In genomic region chr2:94389000-94389399, GRCm38 (mm10) we compare ENCODE assay signal across 19 mouse cellular contexts. TPM values are rescaled to one million over a fixed set of nuclear protein-coding genes. Genes with fewer than 3 reads are reported as not detected.
DNase-seq lines count a peak whose midpoint lies in the region; ATAC-seq and TF ChIP-seq lines count a peak whose summit lies in the region.
"Had no signal": no experiment of that assay in that cellular context is flagged by ENCODE, and none has a peak within 500 bp of the region (broad histone marks: within the 10 kb centered on the region; RNA-seq: fewer than 3 reads in every experiment).

No protein-coding gene starts in this region.

- no peaks in the 10 kb centered on the region for H3K27me3 ChIP-seq in heart, embryonic 11.5 days (ENCODE audit: control insufficient read depth, insufficient read depth, low read length)
- H3K27me3 ChIP-seq in heart, embryonic 10.5 days (ENCODE audit: insufficient read depth, poor library complexity, severe bottlenecking), result no peaks in the 10 kb centered on the region
- H3K27me3 ChIP-seq in G1E (ENCODE audit: insufficient read depth, low read length), result no peaks in the 10 kb centered on the region
- no peaks in the 10 kb centered on the region for H3K27me3 ChIP-seq in myocyte (ENCODE audit: control insufficient read depth, insufficient read depth, insufficient read length)
- H3K27me3 ChIP-seq: hindbrain, embryonic 15.5 days; limb, embryonic 12.5 days; neural tube, embryonic 13.5 days had no signal

- no peak overlapping the region for H3ac ChIP-seq in myocyte (ENCODE audit: control insufficient read depth, insufficient read length)

- no peak overlapping the region for H3K4me3 ChIP-seq in heart, embryonic 11.5 days (ENCODE audit: low read depth, low read length)
- no peak overlapping the region for H3K4me3 ChIP-seq in heart, embryonic 10.5 days
- no peak overlapping the region for H3K4me3 ChIP-seq in G1E (ENCODE audit: low read depth, low read length)
- H3K4me3 ChIP-seq in myocyte, result no peak overlapping the region
- H3K4me3 ChIP-seq: hindbrain, embryonic 15.5 days; layer of hippocampus, adult 2 months; limb, embryonic 12.5 days; midbrain, embryonic 10.5 days; neural tube, embryonic 13.5 days had no signal

- no peak for TF ChIP-seq POLR2A in myocyte (IDR thresholded peaks at IDR 0.05; ENCODE audit: insufficient read length, low read depth)

- H3K79me2 ChIP-seq in myocyte (ENCODE audit: control insufficient read depth, insufficient read depth), result peaks cover 12% of the 10 kb centered on the region

- H3K9ac ChIP-seq in heart, embryonic 11.5 days (ENCODE audit: low read depth, low read length), result no peak overlapping the region
- H3K9ac ChIP-seq: hindbrain, embryonic 15.5 days; limb, embryonic 12.5 days; liver, embryonic 14.5 days; neural tube, embryonic 13.5 days had no signal

- no peak for DNase-seq in heart, embryonic 10.5 days (ENCODE audit: low spot score)
- no peak for DNase-seq in G1E (ENCODE audit: low spot score)
- DNase-seq in layer of hippocampus, adult 9-10 months (ENCODE audit: low spot score), result no peak
- no peak for DNase-seq in urinary bladder, postnatal 10 days (ENCODE audit: low spot score)
- DNase-seq: cerebellum, postnatal 14 days; gastrocnemius, postnatal 14 days; thymus, postnatal 36 days had no signal

- ATAC-seq in heart, embryonic 11.5 days (replicated peaks; ENCODE audit: insufficient number of reproducible peaks, low FRiP score, low TSS enrichment), result 0 out of 2 replicates have a peak, but pooled peaks have one; percentile 35
- peak; percentile 54 for ATAC-seq in G1E (ENCODE audit: extremely low read depth, insufficient number of reproducible peaks, low FRiP score, poor library complexity, severe bottlenecking)
- ATAC-seq in common myeloid progenitor, adult 5-6 weeks (replicated peaks; ENCODE audit: low read depth, poor library complexity, severe bottlenecking), result peak; percentile 71
- ATAC-seq: intestine, embryonic 16.5 days; lung, postnatal 0 days had no signal

- H3K9me3 ChIP-seq in heart, embryonic 11.5 days (replicated peaks; ENCODE audit: control insufficient read depth, low read length), result no peaks in the 10 kb centered on the region
- no peaks in the 10 kb centered on the region for H3K9me3 ChIP-seq in heart, embryonic 10.5 days
- no peaks in the 10 kb centered on the region for H3K9me3 ChIP-seq in G1E (replicated peaks)
- H3K9me3 ChIP-seq: hindbrain, embryonic 15.5 days; limb, embryonic 12.5 days; midbrain, embryonic 10.5 days; neural tube, embryonic 13.5 days had no signal

- H3K4me1 ChIP-seq in heart, embryonic 11.5 days (ENCODE audit: control insufficient read depth, insufficient read depth, low read length), result peaks cover 15% of the 10 kb centered on the region
- peaks cover 13% of the 10 kb centered on the region for H3K4me1 ChIP-seq in heart, embryonic 10.5 days
- peaks cover 8% of the 10 kb centered on the region; the same call in 1 of the 2 replicates for H3K4me1 ChIP-seq in G1E (ENCODE audit: insufficient read depth, low read depth, low read length)
- H3K4me1 ChIP-seq: hindbrain, embryonic 15.5 days; limb, embryonic 12.5 days; midbrain, embryonic 10.5 days; neural tube, embryonic 13.5 days had no signal

- TF ChIP-seq CTCF in G1E (IDR thresholded peaks at IDR 0.05; ENCODE audit: low read depth, low read length), result no peak

- no peak overlapping the region for H3K4me2 ChIP-seq in heart, embryonic 11.5 days
- H3K4me2 ChIP-seq in myocyte (ENCODE audit: low read depth), result no peak overlapping the region
- H3K4me2 ChIP-seq: hindbrain, embryonic 15.5 days; limb, embryonic 12.5 days; neural tube, embryonic 13.5 days had no signal

- no peaks in the 10 kb centered on the region; the same call in 1 of the 2 replicates for H3K36me3 ChIP-seq in heart, embryonic 11.5 days (ENCODE audit: control insufficient read depth, insufficient read depth, low read length)
- H3K36me3 ChIP-seq in heart, embryonic 10.5 days, result peaks cover 17% of the 10 kb centered on the region; the same call in 1 of the 2 replicates
- H3K36me3 ChIP-seq in G1E (replicated peaks) (peaks cover 56% of the 10 kb centered on the region), myocyte (ENCODE audit: control insufficient read depth, insufficient read depth) (peaks cover 10% of the 10 kb centered on the region)

- no peak overlapping the region for H3K27ac ChIP-seq in heart, embryonic 11.5 days (ENCODE audit: low read depth, low read length)
- H3K27ac ChIP-seq in heart, embryonic 10.5 days, result no peak overlapping the region
- H3K27ac ChIP-seq: hindbrain, embryonic 15.5 days; kidney, postnatal 0 days; layer of hippocampus, adult 2 months; limb, embryonic 12.5 days; liver, embryonic 14.5 days; midbrain, embryonic 10.5 days; neural tube, embryonic 13.5 days had no signal

- WGBS in heart, embryonic 11.5 days (ENCODE audit: insufficient replicate concordance), result 45% methylated on average over 9 of the region's 9 CpGs
- WGBS in heart, embryonic 10.5 days, result 49% methylated on average over 9 of the region's 9 CpGs

TF ChIP-seq in myocyte, 11 proteins besides CTCF, POLR2A, EP300 and RAD21:
- TF ChIP-seq CEBPB (IDR thresholded peaks at IDR 0.05; ENCODE audit: insufficient read depth, poor library complexity, severe bottlenecking) (no peak), TCF3 (IDR thresholded peaks at IDR 0.05; ENCODE audit: insufficient read length, low read depth) (no peak), POLR2AphosphoS2 (IDR thresholded peaks at IDR 0.05; ENCODE audit: insufficient read length, low read depth) (no peak), REST (IDR thresholded peaks at IDR 0.05; ENCODE audit: insufficient read depth, insufficient read length) (no peak), USF1 (IDR thresholded peaks at IDR 0.05; ENCODE audit: low read depth) (peak; percentile 38)

RNA-seq across cellular contexts. Expression of gene Ttc17, which starts 17.5 kb away (rescaled TPM):
- 12.4 and 13.4 TPM in 2 replicates for polyA plus RNA-seq in heart, embryonic 11.5 days (2014; fragmentation: Nextera tagmentation; extraction: Ambion mirVana)
- 12.9 and 14.1 TPM in 2 replicates for polyA plus RNA-seq in heart, embryonic 10.5 days (2016; fragmentation: Nextera tagmentation; extraction: Ambion mirVana)
- 33.0 and 33.2 TPM in 2 replicates for total RNA-seq in G1E (2014; fragmentation: Nextera tagmentation)
- total RNA-seq in G1E (2017), result 15.2 and 18.9 TPM in 2 replicates
- 2.5 and 4.1 TPM in 2 replicates for polyA plus RNA-seq in G1E (2012)
- total RNA-seq in common myeloid progenitor, adult 5-6 weeks (2017), result 16.4 and 31.2 TPM in 2 replicates
- 13.5 TPM for polyA plus RNA-seq in myocyte (2012; fragmentation: generic; extraction: Trizol)

RNA-seq across cellular contexts. Expression of gene Api5, which starts 48.9 kb away (rescaled TPM):
- polyA plus RNA-seq in heart, embryonic 11.5 days (2014; fragmentation: Nextera tagmentation; extraction: Ambion mirVana), result 99.3 and 110 TPM in 2 replicates
- polyA plus RNA-seq in heart, embryonic 10.5 days (2016; fragmentation: Nextera tagmentation; extraction: Ambion mirVana), result 109 and 133 TPM in 2 replicates
- total RNA-seq in G1E (2014; fragmentation: Nextera tagmentation), result 164 and 174 TPM in 2 replicates
- total RNA-seq in G1E (2017), result 138 and 155 TPM in 2 replicates
- polyA plus RNA-seq in G1E (2012), result 71.9 and 77.7 TPM in 2 replicates
- total RNA-seq in common myeloid progenitor, adult 5-6 weeks (2017), result 162 and 179 TPM in 2 replicates
- 24.9 TPM for polyA plus RNA-seq in myocyte (2012; fragmentation: generic; extraction: Trizol)
